Mouse (Mus musculus) brown adipose tissue, adult 24 weeks (tissue): ENCODE measurements around the gene Palm2. TPM values are rescaled to one million over a fixed set of nuclear protein-coding genes. Genes with fewer than 3 reads are reported as not detected.

Experiments
- H3K27ac ChIP-seq: fragments of 200-500 bp; replicated peaks from 2 replicates; pipeline ENCODE4 v1.5.1; 2012; ENCODE audit warnings: low read depth, mild to moderate bottlenecking, low read length
- H3K4me1 ChIP-seq: fragments of 200-500 bp; 2 replicates; pipeline ENCODE4 v1.6.1; 2012; ENCODE audit warnings: low read length, mixed read lengths; ENCODE audit not compliant: control insufficient read depth, insufficient read depth, insufficient read length
- H3K4me3 ChIP-seq: fragments of 200-500 bp; 2 replicates; pipeline ENCODE4 v1.5.1; 2012; ENCODE audit warnings: low read depth, mild to moderate bottlenecking, low read length, moderate library complexity; ENCODE audit not compliant: insufficient read depth
- polyA plus RNA-seq: library from polyadenylated mRNA; stranded (reverse); fragments of >200 nt; gene quantifications from 2 replicates; pipeline ENCODE4 v1.2.4, GENCODE M21; 2012; ENCODE audit not compliant: missing spikeins, insufficient read depth, insufficient read length

Palm2 gene
- polyA plus RNA-seq, 1 experiment, result 17.0 TPM

DNA sequence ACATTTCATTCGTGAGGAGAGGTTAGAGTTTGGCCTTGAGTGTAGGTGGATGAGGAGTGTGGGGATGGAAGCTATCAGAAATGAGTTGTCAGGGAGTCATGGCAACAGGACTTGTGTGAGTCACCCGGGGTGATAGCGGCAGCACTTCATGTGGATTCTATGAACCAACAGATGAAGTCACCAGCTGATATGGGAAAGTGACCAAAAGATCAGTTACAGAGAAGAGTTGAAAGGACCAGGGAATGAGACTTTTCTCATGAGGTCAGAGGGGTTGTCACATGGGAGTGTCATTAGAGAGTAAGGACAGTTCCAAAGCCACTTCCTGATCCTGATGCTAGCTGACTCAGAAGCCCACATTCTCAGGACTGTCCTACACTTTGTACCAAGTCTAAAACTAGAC lies 172.2 kb downstream of the Palm2 start:
- Histone ChIP-seq H3K4me1 (peaks cover 3% of the 10 kb centered on the region), H3K27ac (peak overlapping the region; percentile 4; the same call in 1 of the 2 replicates), H3K4me3 (no peak overlapping the region)

DNA sequence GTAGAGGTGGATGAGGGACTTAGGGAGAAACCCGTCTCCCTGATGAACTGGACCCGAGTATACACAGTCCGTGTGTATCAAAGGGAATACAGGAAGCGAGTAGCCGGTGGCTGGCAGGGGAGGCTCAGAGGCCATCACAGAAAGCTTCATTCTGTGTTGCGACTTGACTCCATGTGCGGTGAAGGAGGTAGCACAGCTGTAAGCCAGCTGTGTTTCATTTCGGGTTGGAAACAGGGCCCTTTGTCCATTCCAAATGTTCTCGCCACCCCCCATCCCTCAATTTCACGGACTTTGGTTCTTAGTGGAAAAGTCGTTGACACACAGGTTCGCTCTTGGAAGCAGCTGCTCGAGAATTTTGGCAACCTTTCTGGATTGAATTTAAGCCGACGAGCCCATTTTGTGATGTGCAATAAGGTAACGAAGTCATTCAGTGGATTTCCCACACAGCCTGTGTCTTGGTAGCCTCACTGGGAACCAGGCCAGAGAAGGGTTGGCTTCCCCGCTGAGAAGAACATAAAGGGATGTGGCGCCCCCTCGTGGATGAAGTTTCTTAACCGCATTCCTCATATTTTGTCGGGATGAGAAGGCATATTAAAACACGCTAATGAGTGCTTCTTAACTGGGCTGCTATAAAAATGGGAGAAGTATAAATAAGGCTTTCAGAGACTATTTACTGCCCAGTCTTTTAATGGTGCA lies 173.3 kb downstream of the Palm2 start:
- H3K4me1 ChIP-seq, result no peaks in the 10 kb centered on the region; the same call in 1 of the 2 replicates
- H3K27ac ChIP-seq, result peak overlapping the region; percentile 82
- peak overlapping the region; percentile 30 for H3K4me3 ChIP-seq

GRCm38 (mm10) chr4:57611303-57612077 lies 177.4 kb downstream of the Palm2 start:
- Histone ChIP-seq H3K4me3 (no peak overlapping the region), H3K27ac (no peak overlapping the region), H3K4me1 (peaks cover 2% of the 10 kb centered on the region; the same call in 1 of the 2 replicates)

- Histone ChIP-seq H3K27ac (no peak overlapping the region), H3K4me1 (0 out of 2 replicates have a peak, but pooled peaks cover 2% of the 10 kb centered on the region), H3K4me3 (no peak overlapping the region)
Observed at GRCm38 (mm10) chr4:57612716-57613115, 178.7 kb downstream of the Palm2 start.

DNA sequence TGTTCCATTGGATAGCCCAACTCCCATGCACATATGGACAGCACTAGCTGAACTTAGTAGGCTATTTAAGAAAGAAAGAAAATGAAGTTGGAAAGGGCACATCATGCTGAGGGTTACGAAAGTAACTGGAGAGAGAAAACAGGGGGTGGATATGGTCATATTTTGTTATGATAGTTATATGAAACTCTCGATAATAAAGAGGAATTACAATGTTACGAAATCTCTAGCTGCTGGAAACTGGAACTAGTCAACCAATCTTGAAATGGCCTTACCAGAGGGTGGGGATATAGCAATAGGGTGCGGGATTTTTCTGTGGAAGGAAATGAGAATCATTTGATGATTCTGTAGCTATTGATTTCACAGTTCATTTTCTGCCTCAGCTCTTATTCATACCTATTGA lies 180.6 kb downstream of the Palm2 start:
- Histone ChIP-seq H3K27ac (no peak overlapping the region), H3K4me3 (no peak overlapping the region)

GRCm38 (mm10) chr4:57618743-57619142 lies 184.7 kb downstream of the Palm2 start:
- H3K4me3 ChIP-seq, result no peak overlapping the region
- no peak overlapping the region for H3K27ac ChIP-seq
- no peaks in the 10 kb centered on the region for H3K4me1 ChIP-seq

More for the DNA sequence above, 180.6 kb downstream of the Palm2 start:
- 0 out of 2 replicates have a peak, but pooled peaks cover 2% of the 10 kb centered on the region for H3K4me1 ChIP-seq

DNA sequence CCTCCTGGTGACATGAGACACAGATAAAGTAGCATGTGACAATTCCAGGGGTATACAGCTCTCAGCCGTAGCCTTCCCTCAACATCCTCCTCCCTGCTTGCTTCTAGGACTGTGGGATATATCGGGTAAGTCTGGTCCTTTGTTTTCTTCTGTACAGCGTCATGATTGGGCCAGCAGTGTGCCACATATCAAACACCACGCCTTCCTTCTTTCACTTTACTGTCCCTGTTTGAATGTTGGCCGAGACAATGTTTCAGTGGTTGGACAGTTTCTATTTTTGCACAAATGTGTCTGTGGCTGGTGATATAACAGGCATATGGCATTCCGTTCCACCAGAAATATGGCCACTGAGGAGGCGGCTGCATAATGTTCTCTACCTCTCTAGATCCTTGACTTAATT lies 188.8 kb downstream of the Palm2 start:
- Histone ChIP-seq H3K4me3 (no peak overlapping the region), H3K27ac (no peak overlapping the region), H3K4me1 (no peaks in the 10 kb centered on the region)

- no peak overlapping the region for H3K4me3 ChIP-seq
- no peaks in the 10 kb centered on the region; the same call in 1 of the 2 replicates for H3K4me1 ChIP-seq
- no peak overlapping the region for H3K27ac ChIP-seq
Observed at GRCm38 (mm10) chr4:57624819-57625218, 190.8 kb downstream of the Palm2 start.

GRCm38 (mm10) chr4:57625306-57625705 lies 191.3 kb downstream of the Palm2 start:
- Histone ChIP-seq H3K27ac (no peak overlapping the region), H3K4me3 (no peak overlapping the region), H3K4me1 (no peaks in the 10 kb centered on the region; the same call in 1 of the 2 replicates)

- Histone ChIP-seq H3K27ac (no peak overlapping the region), H3K4me1 (no peaks in the 10 kb centered on the region; the same call in 1 of the 2 replicates), H3K4me3 (no peak overlapping the region)
Observed at GRCm38 (mm10) chr4:57625756-57626155, 191.7 kb downstream of the Palm2 start.

GRCm38 (mm10) chr4:57626921-57627320 lies 192.9 kb downstream of the Palm2 start:
- Histone ChIP-seq H3K4me1 (no peaks in the 10 kb centered on the region; the same call in none of the 2 replicates), H3K4me3 (no peak overlapping the region), H3K27ac (no peak overlapping the region)

- Histone ChIP-seq H3K27ac (no peak overlapping the region), H3K4me1 (no peaks in the 10 kb centered on the region; the same call in none of the 2 replicates), H3K4me3 (no peak overlapping the region)
Observed at GRCm38 (mm10) chr4:57632386-57632785, 198.3 kb downstream of the Palm2 start.

DNA sequence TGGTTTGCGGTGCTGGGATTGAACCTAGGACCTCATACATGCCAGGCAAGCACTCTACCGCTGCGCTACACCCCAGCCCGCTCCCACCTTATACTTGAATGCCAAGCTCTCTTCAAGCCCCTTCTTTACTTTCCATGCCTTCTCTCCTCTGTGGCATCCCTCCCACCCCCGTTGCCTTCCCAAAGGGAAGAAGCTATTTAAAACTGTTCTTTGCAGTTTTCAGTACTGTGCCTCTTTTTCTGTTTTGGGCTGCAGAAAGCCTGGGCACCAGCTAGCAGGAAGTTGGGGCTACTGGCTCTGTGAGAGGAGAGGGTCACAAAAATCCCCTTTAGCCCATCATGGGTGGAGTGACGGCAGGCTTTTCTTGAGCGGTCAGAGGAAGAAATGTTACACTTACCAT lies 199.0 kb downstream of the Palm2 start:
- no peak overlapping the region for H3K27ac ChIP-seq
- no peaks in the 10 kb centered on the region; the same call in none of the 2 replicates for H3K4me1 ChIP-seq
- no peak overlapping the region for H3K4me3 ChIP-seq

DNA sequence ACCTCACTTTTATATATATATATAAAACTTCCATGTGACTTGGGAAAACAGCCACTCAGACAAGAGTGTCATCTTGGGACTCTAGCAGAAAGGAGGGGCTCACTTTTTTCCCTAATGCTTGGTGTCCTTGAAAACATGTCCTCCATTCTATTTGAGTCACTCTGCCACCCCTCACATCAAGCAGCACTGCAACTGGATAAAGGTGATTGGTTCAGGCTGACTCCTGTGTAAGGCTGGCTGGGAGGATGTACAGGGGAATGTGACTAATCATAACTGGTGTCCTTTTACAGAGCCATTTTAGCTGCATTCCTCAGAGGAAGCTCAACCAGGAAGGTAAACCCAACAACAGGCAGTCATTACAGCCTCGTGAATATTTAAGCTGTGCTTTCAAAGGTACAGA lies 200.9 kb downstream of the Palm2 start:
- Histone ChIP-seq H3K4me1 (no peaks in the 10 kb centered on the region; the same call in 1 of the 2 replicates), H3K27ac (no peak overlapping the region)

GRCm38 (mm10) chr4:57636782-57637482 lies 202.9 kb downstream of the Palm2 start:
- Histone ChIP-seq H3K4me3 (no peak overlapping the region), H3K27ac (no peak overlapping the region), H3K4me1 (no peaks in the 10 kb centered on the region; the same call in 1 of the 2 replicates)

More for the DNA sequence above, 200.9 kb downstream of the Palm2 start:
- no peak overlapping the region for H3K4me3 ChIP-seq
